Mouse (Mus musculus) lung, postnatal 4 days (tissue): ENCODE results near the gene Olfr1170.

ENCODE experiments used
- DNase-seq, 2 experiments: peaks; one replicate each; pipeline ENCODE4 v3.0.0; 2021

Gene Olfr1170

GRCm38 (mm10) chr2:88228234-88228633 lies at the start of gene Olfr1170:
Gene Olfr1170 (minus strand): TSS chr2:88228334.
- no peak for DNase-seq

DNA sequence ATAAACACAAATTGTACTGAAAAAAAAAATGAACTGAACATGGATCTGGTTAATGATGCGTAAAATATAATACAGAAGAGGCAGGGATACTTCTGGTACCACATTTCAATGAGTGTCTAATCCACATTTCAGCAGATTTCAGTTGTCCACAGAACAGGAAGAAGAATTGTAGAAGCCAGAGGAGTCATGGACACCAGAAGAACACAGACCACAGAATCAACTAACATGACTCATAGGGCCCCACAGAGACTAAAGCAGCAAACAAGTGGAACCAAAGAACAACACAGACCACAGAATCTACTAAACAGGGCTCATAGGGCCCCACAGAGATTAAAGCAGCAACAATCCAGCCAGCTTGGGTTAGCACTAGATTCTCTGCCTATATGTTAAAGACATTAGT lies 7.3 kb downstream of the Olfr1170 start:
- DNase-seq = no peak

GRCm38 (mm10) chr2:88181580-88181979 lies 46.6 kb downstream of the Olfr1170 start, which contains the start of gene Olfr1168:
Gene Olfr1168 (plus strand): TSS chr2:88181880.
- DNase-seq = no peak
